Mouse (Mus musculus): ENCODE results near the gene Fam217a.
"Not testable (repeated sequence)": the region's sequence is repeated elsewhere in the genome, so short reads cannot be mapped to it uniquely, and the experiment has no call there.

Gene Fam217a

GRCm38 (mm10) chr13:34924210-34924609 is at the start of gene Fam217a, which contains the start of gene 4933417A18Rik:
Gene Fam217a, minus strand, starts transcription at chr13:34924310.
Gene 4933417A18Rik, plus strand, starts transcription at chr13:34924409.
- no peak for DNase-seq

DNA sequence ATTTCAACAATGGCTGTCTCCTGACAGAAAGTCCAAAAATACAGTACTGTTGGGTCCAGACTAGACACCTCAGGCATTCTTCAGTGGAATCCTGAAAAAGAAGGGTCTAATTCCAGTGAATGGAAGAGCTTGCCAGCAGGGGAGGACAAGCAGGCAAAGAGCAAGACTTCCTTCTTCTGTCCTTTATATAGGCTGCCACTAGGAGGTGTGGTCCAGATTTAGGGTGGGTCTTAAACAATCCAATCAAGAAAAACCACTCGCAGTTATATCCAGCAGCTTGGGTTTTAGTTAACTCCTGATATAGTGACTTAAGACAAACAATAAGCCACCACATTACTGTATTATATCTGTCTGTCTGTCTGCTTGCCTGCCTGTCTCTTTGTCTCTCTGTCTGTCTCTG is 49.7 kb upstream of the Fam217a start:
- no peak for DNase-seq

DNA sequence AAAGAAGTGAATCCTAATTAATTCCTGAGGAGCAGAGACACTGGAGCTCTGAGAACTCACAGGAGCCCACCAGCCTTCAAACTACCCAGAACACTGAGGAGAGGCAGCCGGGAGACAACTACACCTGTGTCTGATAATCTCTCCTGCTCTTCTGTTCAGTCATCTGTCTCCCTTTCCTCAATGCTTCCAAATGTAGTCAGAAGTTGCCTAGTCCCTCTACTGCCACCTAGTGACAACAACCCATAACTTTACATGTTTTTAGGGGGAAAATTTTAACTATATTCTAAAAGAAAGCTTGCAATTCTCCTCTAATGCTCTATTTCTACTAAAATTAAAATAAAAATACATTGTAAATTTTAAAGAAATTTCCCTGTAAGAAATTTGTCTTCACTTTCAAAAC is 49.0 kb upstream of the Fam217a start:
- DNase-seq, result no peak

GRCm38 (mm10) chr13:34972456-34972855 is 48.3 kb upstream of the Fam217a start:
- DNase-seq, result not testable (repeated sequence)

- not testable (repeated sequence) for DNase-seq
These were observed 41.5 kb upstream of the Fam217a start for GRCm38 (mm10) chr13:34965647-34966046.

GRCm38 (mm10) chr13:34964866-34965265 is 40.8 kb upstream of the Fam217a start:
- DNase-seq, result no peak

DNA sequence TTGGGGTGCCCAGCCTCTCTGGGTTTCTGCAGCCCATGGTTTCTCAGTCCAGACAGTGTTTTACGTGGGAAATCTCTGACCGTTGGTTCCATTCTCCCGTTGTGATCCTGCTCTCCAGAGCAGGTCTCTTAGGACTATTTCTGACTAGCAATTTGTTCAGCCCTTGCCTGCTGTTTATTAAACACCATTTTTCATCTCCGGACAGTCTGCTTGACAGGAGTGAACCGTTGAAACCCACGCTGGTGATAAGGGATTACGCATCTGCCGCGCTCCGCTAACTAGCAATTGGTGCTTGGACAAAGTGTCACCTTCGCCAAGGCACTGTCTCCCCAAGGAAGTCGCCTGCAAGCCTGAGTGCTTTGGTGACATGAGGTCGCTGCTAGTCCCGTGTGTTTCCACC is 40.3 kb upstream of the Fam217a start:
- no peak for DNase-seq

DNA sequence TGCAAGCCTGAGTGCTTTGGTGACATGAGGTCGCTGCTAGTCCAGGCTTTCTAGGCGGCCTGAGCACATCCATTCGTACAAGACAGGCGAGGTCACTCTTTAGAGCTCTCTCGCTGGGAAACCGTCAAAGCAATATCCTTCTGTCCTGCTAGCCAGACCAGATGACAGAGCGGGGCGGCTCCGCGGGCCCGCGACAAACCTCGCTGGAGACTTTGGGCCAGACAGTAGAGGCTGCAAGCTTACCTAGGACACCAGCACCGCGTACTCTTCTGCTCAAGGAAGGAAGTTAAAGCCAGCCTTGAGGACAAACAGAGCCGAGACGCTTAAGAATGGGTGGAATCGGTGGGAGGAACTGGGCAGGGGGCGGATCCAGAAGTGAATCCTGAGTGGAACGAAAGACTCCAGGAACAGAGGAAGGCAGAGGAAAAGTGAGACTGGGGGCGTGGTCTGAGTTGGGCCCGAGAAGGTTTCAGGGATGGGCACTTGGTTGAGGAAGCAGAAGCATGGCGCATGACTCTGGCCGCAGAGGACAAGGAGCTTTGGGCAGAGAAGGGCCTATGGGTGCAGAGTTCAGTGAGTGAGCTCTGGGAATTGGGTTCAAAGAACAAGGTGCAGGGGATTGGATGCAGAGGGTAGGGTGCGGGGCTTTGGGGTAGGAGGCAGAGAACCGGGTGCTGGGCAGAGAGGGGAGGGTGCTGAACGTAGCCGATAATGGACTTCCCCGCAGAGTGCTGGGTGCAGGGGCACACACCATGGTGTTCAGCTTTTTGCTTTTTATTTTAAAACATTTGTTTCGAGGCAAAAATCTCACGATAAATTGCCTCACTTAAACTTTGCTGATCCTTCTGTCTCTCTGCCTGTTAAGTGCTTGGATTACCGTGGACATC is 39.6 kb upstream of the Fam217a start, which contains the start of gene Eci3:
Gene Eci3 (minus strand): TSS at position 300 of the 887 bp plus-strand sequence.
- DNase-seq, result no peak

DNA sequence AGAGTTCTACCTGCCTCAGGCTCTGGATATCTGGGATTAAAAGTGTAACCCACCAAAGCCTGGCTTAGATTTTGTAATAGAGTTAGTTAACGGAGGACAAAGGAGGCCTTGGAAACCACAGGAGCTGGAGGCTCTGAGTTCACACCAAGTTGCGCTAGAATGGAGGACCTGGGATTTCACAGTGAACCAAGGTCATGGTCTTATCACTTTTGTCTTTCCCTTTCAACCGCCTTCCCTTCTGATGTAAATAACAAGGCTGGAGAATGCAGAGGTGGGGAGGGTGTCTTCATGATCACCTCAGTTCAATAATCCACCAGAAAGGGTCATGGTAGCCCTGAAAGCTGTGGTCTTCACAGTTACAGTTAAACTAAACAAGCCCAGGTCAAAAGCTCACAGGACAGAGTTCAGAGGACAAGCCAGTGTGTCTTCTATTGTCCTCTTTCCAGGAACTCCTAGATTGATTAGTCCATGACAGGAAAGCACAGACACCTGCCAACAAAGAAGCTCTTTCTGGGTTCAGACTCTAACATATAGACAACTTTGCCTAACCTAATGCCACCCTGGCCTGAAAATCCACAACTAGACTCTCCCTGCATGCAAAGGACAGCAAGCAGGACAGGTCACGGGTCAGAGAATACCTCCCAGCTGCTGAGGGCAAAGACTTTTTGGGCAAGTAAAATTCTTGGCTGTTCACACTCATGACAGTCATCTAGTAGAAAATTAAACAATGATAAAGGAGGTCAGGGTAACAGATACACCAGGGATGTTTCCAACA is 37.1 kb upstream of the Fam217a start:
- DNase-seq, result no peak

- not testable (repeated sequence) for DNase-seq
These were observed 34.0 kb upstream of the Fam217a start for GRCm38 (mm10) chr13:34958158-34958557.

GRCm38 (mm10) chr13:34956901-34957300 is 32.8 kb upstream of the Fam217a start:
- peak; percentile 58 for DNase-seq

DNA sequence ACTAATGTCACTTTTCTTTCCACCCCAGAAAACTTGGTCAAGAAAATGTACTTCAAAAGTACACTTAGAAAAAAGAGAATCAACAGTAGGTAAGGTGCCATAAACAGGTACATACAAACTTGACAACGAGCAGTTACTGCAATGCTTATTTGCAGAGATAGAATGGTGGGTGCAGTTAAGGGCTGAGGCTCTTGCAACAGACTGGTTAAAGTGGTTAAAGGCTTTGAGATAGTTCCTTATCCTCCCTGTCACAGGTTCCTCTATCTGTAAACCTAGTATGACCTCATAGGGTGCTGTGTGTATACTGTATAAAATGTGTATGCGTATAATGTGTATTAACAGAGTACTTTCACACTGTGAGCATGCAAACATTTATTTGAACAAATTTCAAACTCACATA is 27.3 kb upstream of the Fam217a start:
- DNase-seq, result not testable (repeated sequence)

GRCm38 (mm10) chr13:34942370-34942769 is 18.3 kb upstream of the Fam217a start:
- no peak for DNase-seq

- DNase-seq, result no peak
These were observed 11.0 kb upstream of the Fam217a start for GRCm38 (mm10) chr13:34934931-34935644.

- no peak for DNase-seq
These were observed 7.5 kb downstream of the Fam217a start for GRCm38 (mm10) chr13:34916520-34917167.

DNA sequence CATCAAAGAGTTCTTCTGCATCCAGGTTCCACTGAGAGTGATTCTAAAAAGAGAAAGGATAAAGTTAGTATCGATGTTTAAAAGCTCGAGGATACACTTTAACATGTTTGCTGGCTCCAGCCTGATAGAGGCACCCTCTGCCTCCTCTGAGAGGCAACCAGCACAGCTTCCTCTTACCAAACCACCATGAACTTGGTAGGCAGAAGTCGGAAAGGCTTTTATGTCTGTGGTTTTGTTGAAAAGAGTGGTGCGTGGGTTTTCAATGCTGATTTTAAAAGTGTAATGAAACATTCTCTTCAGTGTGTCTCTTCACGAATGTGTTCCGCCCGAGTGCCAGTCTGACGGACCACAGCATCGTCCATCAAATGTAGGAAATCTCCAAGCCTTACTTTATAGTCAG is 9.5 kb downstream of the Fam217a start:
- peak; percentile 29 for DNase-seq

GRCm38 (mm10) chr13:34892871-34893270 is 31.2 kb downstream of the Fam217a start:
- DNase-seq, result no peak

- no peak for DNase-seq
These were observed 47.6 kb downstream of the Fam217a start for GRCm38 (mm10) chr13:34876481-34876880.

- DNase-seq, result no peak
These were observed 48.2 kb downstream of the Fam217a start for GRCm38 (mm10) chr13:34875741-34876445.

GRCm38 (mm10) chr13:34875166-34875710 is 48.9 kb downstream of the Fam217a start, which contains the start of gene Prpf4b:
Gene Prpf4b, plus strand, starts transcription at chr13:34875302.
- peak; percentile 92 for DNase-seq

- peak; percentile 16 for DNase-seq
These were observed 49.4 kb downstream of the Fam217a start for GRCm38 (mm10) chr13:34874736-34875135.
